Mouse (Mus musculus): ENCODE data around the gene Rtkn2. TPM values are rescaled to one million over a fixed set of nuclear protein-coding genes. Genes with fewer than 3 reads are reported as not detected.

Rtkn2 gene
- total and polyA plus RNA-seq, 2 experiments from 2014 or later = 2.4 to 2.8 TPM

DNA sequence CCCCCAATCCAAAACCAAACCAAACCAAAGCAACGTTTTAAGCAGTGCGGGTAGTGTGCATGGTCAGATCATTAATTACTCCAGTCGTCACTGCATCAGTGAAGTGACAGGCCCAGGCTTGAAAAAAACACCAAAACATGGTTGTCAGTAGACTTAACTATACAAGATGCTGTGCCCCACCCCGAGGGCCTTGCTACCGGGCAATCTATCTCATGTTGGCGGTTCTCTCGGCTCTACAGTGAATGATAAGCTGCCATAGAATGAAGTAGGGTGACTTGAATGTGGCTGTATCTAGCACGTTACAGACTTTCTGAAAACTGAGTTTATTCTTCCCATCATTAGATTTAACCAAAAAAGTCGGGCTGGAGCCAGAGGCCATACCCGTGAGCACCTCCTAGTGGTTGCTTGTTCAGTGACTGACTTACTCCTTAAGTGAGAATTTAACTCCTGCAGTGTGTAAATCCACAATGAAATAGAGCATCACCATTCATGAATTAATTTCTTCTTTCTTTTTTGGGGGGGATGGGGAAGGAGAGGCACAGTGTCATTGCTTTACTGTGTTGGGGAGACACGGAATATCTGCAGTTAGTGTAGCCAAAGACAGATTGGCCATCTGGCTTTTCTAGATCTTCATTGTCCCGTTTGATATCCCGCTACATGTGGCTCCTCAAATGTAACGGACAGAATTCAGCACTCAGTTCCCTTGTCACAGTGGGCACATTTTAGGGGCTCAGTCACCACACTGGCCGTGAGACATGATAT, 110.2 kb downstream of the Rtkn2 start:
- Histone ChIP-seq H3K36me3 (ENCODE audit: insufficient read depth, low read length) (no peaks in the 10 kb centered on the region), H3K4me3 (ENCODE audit: low read depth, low read length) (no peak overlapping the region), H3K9ac (replicated peaks; ENCODE audit: low read length, poor library complexity, severe bottlenecking) (no peak overlapping the region), H3K27ac (ENCODE audit: low read depth, low read length) (no peak overlapping the region), H3K4me2 (ENCODE audit: low read depth, low read length, poor library complexity, severe bottlenecking) (no peak overlapping the region), H3K9me3 (ENCODE audit: low read length) (no peaks in the 10 kb centered on the region), H3K27me3 (ENCODE audit: insufficient read depth, low read length) (no peaks in the 10 kb centered on the region), H3K4me1 (ENCODE audit: insufficient read depth, low read length) (no peaks in the 10 kb centered on the region)
- DNase-seq (ENCODE audit: low spot score) = no peak
- TF ChIP-seq CTCF (IDR thresholded peaks at IDR 0.05) = peak; percentile 54
- no peak for ATAC-seq (ENCODE audit: low FRiP score)
- WGBS = 75% methylated on average over 15 of the region's 15 CpGs

DNA sequence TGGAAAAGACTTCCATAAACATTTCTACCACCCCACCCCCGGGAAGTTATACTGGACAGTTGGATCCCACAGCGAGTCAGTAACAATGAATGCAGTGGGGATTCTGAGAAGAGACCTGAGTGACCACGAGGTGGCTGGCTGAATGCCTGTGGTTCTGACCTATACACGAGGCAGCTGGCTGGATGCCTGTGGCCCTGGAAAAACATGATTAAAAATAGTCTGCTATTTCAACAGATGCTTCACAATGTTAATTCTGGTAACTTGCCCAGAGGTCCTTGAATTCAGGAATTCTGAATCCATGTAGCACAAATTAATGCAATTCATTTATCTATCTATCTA, 110.8 kb downstream of the Rtkn2 start:
- TF ChIP-seq CTCF (IDR thresholded peaks at IDR 0.05) = no peak
- Histone ChIP-seq H3K27me3 (ENCODE audit: insufficient read depth, low read length) (no peaks in the 10 kb centered on the region), H3K36me3 (ENCODE audit: insufficient read depth, low read length) (no peaks in the 10 kb centered on the region), H3K4me2 (ENCODE audit: low read depth, low read length, poor library complexity, severe bottlenecking) (no peak overlapping the region), H3K9ac (replicated peaks; ENCODE audit: low read length, poor library complexity, severe bottlenecking) (no peak overlapping the region), H3K9me3 (ENCODE audit: low read length) (no peaks in the 10 kb centered on the region), H3K27ac (ENCODE audit: low read depth, low read length) (no peak overlapping the region), H3K4me3 (ENCODE audit: low read depth, low read length) (no peak overlapping the region), H3K4me1 (ENCODE audit: insufficient read depth, low read length) (no peaks in the 10 kb centered on the region)
- WGBS = 70% methylated on average over 4 of the region's 4 CpGs
- ATAC-seq (ENCODE audit: low FRiP score) = no peak
- no peak for DNase-seq (ENCODE audit: low spot score)

DNA sequence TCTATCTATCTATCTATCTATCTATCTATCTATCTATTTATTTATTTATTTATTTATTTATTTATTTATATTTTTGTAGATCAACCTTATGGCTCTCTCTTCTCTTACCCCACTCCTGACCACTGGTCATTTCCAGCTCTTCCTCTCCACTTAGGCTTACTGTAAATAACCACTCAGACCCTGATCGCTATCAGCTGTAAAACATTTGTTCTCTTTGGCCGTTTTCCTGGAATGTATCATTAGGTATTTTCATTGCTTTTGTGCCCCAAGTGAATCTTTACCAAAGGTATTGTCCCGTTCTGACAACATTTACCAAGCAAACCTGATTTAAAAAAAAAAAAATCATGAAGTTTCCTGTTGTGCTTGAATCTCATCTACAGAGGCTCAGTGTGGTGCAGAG, 111.2 kb downstream of the Rtkn2 start:
- H3K36me3 ChIP-seq (ENCODE audit: insufficient read depth, low read length) = no peaks in the 10 kb centered on the region
- no peaks in the 10 kb centered on the region for H3K27me3 ChIP-seq (ENCODE audit: insufficient read depth, low read length)
- 91% methylated on average over 3 of the region's 3 CpGs for WGBS
- H3K4me3 ChIP-seq (ENCODE audit: low read depth, low read length) = no peak overlapping the region
- H3K4me1 ChIP-seq (ENCODE audit: insufficient read depth, low read length) = no peaks in the 10 kb centered on the region
- no peak for ATAC-seq (ENCODE audit: low FRiP score)
- no peak overlapping the region for H3K27ac ChIP-seq (ENCODE audit: low read depth, low read length)
- no peaks in the 10 kb centered on the region for H3K9me3 ChIP-seq (ENCODE audit: low read length)
- no peak overlapping the region for H3K4me2 ChIP-seq (ENCODE audit: low read depth, low read length, poor library complexity, severe bottlenecking)
- no peak overlapping the region for H3K9ac ChIP-seq (replicated peaks; ENCODE audit: low read length, poor library complexity, severe bottlenecking)
- DNase-seq (ENCODE audit: low spot score) = no peak
- no peak for TF ChIP-seq CTCF (IDR thresholded peaks at IDR 0.05)

DNA sequence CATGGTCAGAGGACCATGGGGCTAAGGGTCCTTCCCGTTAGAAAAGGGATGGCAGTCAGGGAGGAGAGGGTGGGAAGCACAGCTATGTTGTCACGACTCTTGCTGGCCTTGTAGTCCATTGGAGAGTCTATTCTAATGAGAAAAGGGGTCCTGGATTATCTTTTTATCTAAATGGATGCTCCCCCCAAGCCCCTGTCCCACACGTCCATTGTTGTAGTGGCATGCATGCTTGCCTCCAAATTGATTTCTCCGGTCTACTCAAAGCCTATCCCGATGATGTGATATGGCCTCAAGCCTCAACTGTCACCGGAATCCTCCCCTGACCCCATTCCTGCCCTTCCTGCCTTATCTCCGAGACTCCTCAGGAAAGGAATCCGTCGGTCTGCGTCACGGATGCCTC, 111.6 kb downstream of the Rtkn2 start:
- TF ChIP-seq CTCF (IDR thresholded peaks at IDR 0.05) = no peak
- Histone ChIP-seq H3K27me3 (ENCODE audit: insufficient read depth, low read length) (no peaks in the 10 kb centered on the region), H3K4me3 (ENCODE audit: low read depth, low read length) (no peak overlapping the region), H3K27ac (ENCODE audit: low read depth, low read length) (no peak overlapping the region), H3K9me3 (ENCODE audit: low read length) (no peaks in the 10 kb centered on the region), H3K9ac (replicated peaks; ENCODE audit: low read length, poor library complexity, severe bottlenecking) (no peak overlapping the region), H3K36me3 (ENCODE audit: insufficient read depth, low read length) (no peaks in the 10 kb centered on the region), H3K4me2 (ENCODE audit: low read depth, low read length, poor library complexity, severe bottlenecking) (no peak overlapping the region), H3K4me1 (ENCODE audit: insufficient read depth, low read length) (no peaks in the 10 kb centered on the region)
- DNase-seq (ENCODE audit: low spot score) (no peak), ATAC-seq (ENCODE audit: low FRiP score) (no peak)
- WGBS = 83% methylated on average over 11 of the region's 11 CpGs

DNA sequence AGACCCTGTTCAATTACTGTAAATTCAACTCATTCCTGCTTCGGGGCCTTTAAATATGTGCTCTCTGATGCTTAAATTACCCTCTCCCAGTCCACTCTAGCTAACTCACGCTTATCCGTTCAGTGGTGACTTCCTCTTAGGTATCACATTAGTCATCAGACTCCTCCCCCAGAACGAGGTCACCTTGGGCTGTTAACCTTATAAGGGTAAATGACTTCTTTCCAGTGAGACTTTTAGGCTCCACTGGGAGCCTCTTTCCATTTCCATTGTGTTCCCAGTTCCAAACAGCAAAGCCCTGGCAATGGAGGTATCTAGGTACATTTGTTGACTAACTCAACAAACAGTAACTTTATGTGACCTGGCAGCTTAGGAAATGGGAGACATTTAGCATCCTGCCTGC, 112.5 kb downstream of the Rtkn2 start:
- DNase-seq (ENCODE audit: low spot score) = no peak
- Histone ChIP-seq H3K4me2 (ENCODE audit: low read depth, low read length, poor library complexity, severe bottlenecking) (no peak overlapping the region), H3K4me3 (ENCODE audit: low read depth, low read length) (no peak overlapping the region), H3K4me1 (ENCODE audit: insufficient read depth, low read length) (no peaks in the 10 kb centered on the region), H3K9me3 (ENCODE audit: low read length) (no peaks in the 10 kb centered on the region), H3K27ac (ENCODE audit: low read depth, low read length) (no peak overlapping the region), H3K36me3 (ENCODE audit: insufficient read depth, low read length) (peaks cover 8% of the 10 kb centered on the region), H3K9ac (replicated peaks; ENCODE audit: low read length, poor library complexity, severe bottlenecking) (no peak overlapping the region), H3K27me3 (ENCODE audit: insufficient read depth, low read length) (no peaks in the 10 kb centered on the region)
- no peak for ATAC-seq (ENCODE audit: low FRiP score)
- WGBS = 91% methylated on average over 4 of the region's 4 CpGs
- no peak for TF ChIP-seq CTCF (IDR thresholded peaks at IDR 0.05)

DNA sequence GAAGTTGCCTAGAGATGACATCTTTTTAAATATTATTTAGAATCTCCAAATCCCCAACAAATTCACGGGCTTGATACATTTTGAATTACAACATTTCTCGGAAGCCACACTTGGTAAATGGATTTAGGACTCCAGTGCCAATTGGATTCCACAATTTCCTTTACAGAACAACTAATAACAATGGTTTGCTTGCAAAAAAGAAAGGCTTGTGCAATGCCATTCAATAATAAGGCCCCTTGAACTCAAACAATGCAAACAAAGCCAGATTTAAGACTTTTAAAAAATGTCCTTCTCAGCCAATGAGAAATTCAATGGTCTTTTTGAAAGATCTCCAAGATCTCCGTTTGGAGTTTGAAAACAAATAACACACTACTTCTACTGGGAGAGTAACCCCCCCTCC, 114.1 kb downstream of the Rtkn2 start:
- Histone ChIP-seq H3K9me3 (ENCODE audit: low read length) (no peaks in the 10 kb centered on the region), H3K27me3 (ENCODE audit: insufficient read depth, low read length) (no peaks in the 10 kb centered on the region), H3K27ac (ENCODE audit: low read depth, low read length) (no peak overlapping the region), H3K4me1 (ENCODE audit: insufficient read depth, low read length) (no peaks in the 10 kb centered on the region), H3K36me3 (ENCODE audit: insufficient read depth, low read length) (peaks cover 23% of the 10 kb centered on the region), H3K4me2 (ENCODE audit: low read depth, low read length, poor library complexity, severe bottlenecking) (no peak overlapping the region), H3K4me3 (ENCODE audit: low read depth, low read length) (no peak overlapping the region), H3K9ac (replicated peaks; ENCODE audit: low read length, poor library complexity, severe bottlenecking) (no peak overlapping the region)
- WGBS = 51% methylated on average over 3 of the region's 3 CpGs
- no peak for TF ChIP-seq CTCF (IDR thresholded peaks at IDR 0.05)
- DNase-seq (ENCODE audit: low spot score) (no peak), ATAC-seq (ENCODE audit: low FRiP score) (no peak)

All from midbrain, postnatal 0 days (tissue).